Mouse (Mus musculus) limb, embryonic 13.5 days (tissue): Measurements from ENCODE around the gene Tmem209. TPM values are rescaled to one million over a fixed set of nuclear protein-coding genes. Genes with fewer than 3 reads are reported as not detected.

ENCODE experiments used
- ATAC-seq: fragments of 200-750 bp; cut with Nextera tagmentation; 2 replicates; pipeline ENCODE4 v1.8.0; 2017; ENCODE audit warnings: low read depth, moderate number of reproducible peaks, moderate TSS enrichment; ENCODE audit not compliant: low FRiP score
- H3K27ac ChIP-seq: fragments of 300-500 bp; sonication (generic); 2 replicates; pipeline ENCODE4 v1.5.1; 2015; ENCODE audit warnings: inconsistent platforms, mild to moderate bottlenecking, moderate library complexity
- H3K27me3 ChIP-seq: fragments of 300-500 bp; sonication (generic); 2 replicates; pipeline ENCODE4 v1.6.1; 2015; ENCODE audit warnings: mild to moderate bottlenecking, inconsistent platforms
- H3K36me3 ChIP-seq: fragments of 300-500 bp; sonication (generic); 2 replicates; pipeline ENCODE4 v1.6.1; 2015; ENCODE audit warnings: inconsistent platforms, mild to moderate bottlenecking, moderate library complexity
- H3K4me1 ChIP-seq: fragments of 300-500 bp; sonication (generic); 2 replicates; pipeline ENCODE4 v1.6.1; 2015; ENCODE audit warnings: inconsistent platforms
- H3K4me2 ChIP-seq: fragments of 300-500 bp; sonication (generic); replicated peaks from 2 replicates; pipeline ENCODE4 v1.6.1; 2015; ENCODE audit warnings: inconsistent platforms, mild to moderate bottlenecking, moderate library complexity
- H3K4me3 ChIP-seq: fragments of 300-500 bp; sonication (generic); 2 replicates; pipeline ENCODE4 v1.5.1; 2015; ENCODE audit warnings: moderate library complexity, mild to moderate bottlenecking, inconsistent platforms
- H3K9ac ChIP-seq: fragments of 300-500 bp; sonication (generic); 2 replicates; pipeline ENCODE4 v1.6.1; 2015; ENCODE audit warnings: mild to moderate bottlenecking, inconsistent platforms
- H3K9me3 ChIP-seq: fragments of 300-500 bp; sonication (generic); 2 replicates; pipeline ENCODE4 v1.6.1; 2016; ENCODE audit warnings: inconsistent platforms
- WGBS: fragments of 180-500 bp; shearing (Covaris S2); methylation state at CpG from one replicate; pipeline ENCODE4 v1.1.7; 2015; 5-methylcytosine and 5-hydroxymethylcytosine counted together
- polyA plus RNA-seq: library from polyadenylated mRNA; unstranded; fragments of >200 nt; fragmentation: Nextera tagmentation; extraction: Ambion mirVana; gene quantifications from 2 replicates; pipeline ENCODE4 v1.2.1, GENCODE M21; 2015

Gene Tmem209
- polyA plus RNA-seq, 1 experiment from 2014 or later: 34.7 TPM

DNA sequence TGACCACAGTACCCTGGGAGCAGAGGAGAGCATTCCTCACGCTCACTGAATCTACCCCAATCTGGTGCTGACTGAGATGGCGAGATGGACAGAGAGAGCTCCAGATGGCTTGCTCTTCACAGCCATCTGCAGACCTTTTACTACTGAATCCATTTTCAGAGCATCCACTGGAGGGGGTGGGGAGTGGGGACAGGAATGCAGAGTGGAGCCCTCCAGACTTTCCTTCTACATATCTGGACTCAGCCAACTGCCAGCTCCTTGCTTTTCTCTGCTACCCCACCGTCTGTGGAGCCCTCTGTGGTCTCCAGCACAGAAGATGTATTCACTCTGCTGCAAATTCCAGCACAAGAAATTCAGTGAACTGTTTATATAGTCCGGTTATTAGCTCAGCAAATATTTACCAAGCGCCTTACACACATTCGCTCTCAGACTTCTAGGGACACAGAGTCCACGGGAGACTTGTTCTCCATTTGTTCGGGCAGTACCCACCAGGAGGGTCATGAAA, 32.3 kb downstream of the Tmem209 start:
- Histone ChIP-seq H3K27ac (peak overlapping the region; percentile 65), H3K27me3 (no peaks in the 10 kb centered on the region), H3K4me3 (no peak overlapping the region), H3K36me3 (peaks cover 39% of the 10 kb centered on the region), H3K4me1 (peaks cover 12% of the 10 kb centered on the region), H3K9ac (no peak overlapping the region), H3K9me3 (no peaks in the 10 kb centered on the region), H3K4me2 (no peak overlapping the region)
- ATAC-seq: peak; percentile 51; the same call in 1 of the 2 replicates
- WGBS: 80% methylated on average over 8 of the region's 8 CpGs

DNA sequence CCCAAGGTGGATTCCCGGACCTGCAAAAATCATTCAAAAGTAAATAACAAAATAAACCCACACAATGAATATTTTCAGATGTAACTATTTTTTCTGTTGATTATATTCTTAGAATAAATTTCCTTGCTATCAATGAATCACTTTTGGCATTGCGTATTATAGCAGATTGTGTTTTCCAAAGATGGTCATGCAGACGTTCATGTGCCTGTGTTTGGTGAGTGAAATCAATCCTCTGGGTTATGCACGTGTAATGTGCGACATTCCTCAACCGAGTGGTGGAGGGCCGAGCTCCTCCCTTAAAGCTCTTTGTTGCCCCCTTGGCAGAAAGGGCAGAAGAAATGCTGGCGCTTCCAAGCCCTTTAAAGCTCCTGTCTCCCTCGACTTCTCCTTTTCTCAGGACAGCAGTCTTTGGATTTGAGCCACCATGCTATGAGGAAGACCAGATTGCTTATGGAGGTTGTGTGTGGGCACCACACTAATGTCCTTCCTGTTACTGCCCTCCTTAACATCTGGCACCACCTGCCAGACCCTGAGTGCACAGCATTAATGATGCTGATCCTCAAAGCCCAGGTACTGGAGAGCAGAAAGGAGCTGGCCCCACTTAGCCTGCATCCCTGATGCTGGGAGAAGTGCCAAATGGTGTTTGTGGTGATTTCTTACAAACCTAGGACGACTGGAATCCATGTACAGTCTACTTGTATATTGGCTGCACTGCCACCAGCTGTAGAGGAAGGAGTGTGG, 33.4 kb downstream of the Tmem209 start:
- 56% methylated on average over 10 of the region's 10 CpGs for WGBS
- Histone ChIP-seq H3K9ac (no peak overlapping the region), H3K27me3 (no peaks in the 10 kb centered on the region), H3K9me3 (no peaks in the 10 kb centered on the region), H3K4me1 (peaks cover 12% of the 10 kb centered on the region), H3K4me2 (no peak overlapping the region), H3K4me3 (no peak overlapping the region), H3K36me3 (peaks cover 31% of the 10 kb centered on the region), H3K27ac (peak overlapping the region; percentile 49; the same call in 1 of the 2 replicates)
- no peak for ATAC-seq

DNA sequence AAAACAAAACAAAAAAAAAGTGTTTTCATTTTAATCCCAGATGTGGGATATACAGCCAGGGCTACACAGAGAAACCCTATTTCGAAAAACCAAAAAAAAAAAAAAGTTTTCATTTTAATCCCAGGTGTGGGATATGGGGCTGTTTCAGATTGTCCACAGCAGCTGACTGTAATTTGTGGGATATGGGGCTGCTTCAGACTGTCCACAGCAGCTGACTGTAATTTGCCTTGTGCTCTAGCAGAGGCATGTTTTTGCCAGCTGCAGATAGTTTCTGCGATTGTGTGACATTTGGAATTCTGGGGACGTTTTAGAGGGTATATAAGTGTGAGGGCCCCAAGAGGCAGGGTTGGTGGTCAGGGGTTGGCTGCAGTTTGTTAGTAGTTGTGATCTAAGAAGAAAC, 37.9 kb downstream of the Tmem209 start:
- Histone ChIP-seq H3K9ac (no peak overlapping the region), H3K27me3 (no peaks in the 10 kb centered on the region), H3K27ac (peak overlapping the region; percentile 22; the same call in 1 of the 2 replicates), H3K4me3 (no peak overlapping the region), H3K4me1 (peaks cover 20% of the 10 kb centered on the region), H3K36me3 (no peaks in the 10 kb centered on the region), H3K9me3 (no peaks in the 10 kb centered on the region), H3K4me2 (no peak overlapping the region)
- ATAC-seq: 0 out of 2 replicates have a peak, but pooled peaks have one; percentile 42
- WGBS: 37% methylated on average over 3 of the region's 3 CpGs

DNA sequence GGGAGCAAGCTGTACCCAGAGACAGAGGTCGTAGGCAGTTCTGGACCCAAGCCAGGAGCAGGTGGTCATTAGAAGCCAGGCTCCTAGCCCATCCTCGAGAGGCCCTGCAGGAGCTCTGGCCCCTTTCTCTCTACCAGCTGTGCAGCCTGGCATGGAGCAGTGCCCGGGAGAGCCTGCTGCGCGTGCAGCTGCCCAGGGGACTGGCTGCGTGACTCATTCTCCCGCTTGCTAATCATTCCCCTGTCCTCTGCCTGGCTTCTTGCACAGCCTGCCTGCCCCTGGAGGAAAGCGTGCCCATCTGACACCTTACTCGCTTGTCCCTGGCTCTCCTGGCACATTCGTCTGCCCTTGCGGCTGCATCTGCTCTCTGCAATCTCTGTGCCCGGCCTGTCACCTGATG, 40.2 kb downstream of the Tmem209 start:
- ATAC-seq: no peak

DNA sequence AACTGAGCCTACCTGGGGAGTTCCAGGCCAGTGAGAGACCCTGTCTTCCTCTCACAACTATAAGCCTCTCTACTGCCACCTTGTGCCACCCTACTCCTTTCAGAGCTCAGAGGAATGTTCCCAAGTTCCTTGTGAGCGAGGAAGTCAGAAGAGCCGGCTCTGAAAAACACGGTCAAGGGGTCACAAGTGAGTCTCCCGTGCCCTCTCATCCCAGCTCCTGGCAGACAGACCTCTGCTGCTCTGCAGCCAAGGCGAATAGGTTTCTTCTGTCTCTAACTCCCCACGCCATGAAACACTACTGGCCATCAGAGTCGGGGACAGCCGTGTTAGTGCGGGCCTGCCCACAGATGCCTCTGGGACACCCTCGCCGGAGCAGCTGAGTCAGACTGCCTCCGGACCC, 40.9 kb downstream of the Tmem209 start:
- Histone ChIP-seq H3K4me3 (no peak overlapping the region), H3K36me3 (no peaks in the 10 kb centered on the region), H3K27me3 (no peaks in the 10 kb centered on the region), H3K9me3 (no peaks in the 10 kb centered on the region), H3K4me1 (peaks cover 20% of the 10 kb centered on the region; the same call in 1 of the 2 replicates), H3K4me2 (no peak overlapping the region), H3K27ac (peak overlapping the region; percentile 33; the same call in 1 of the 2 replicates), H3K9ac (no peak overlapping the region)
- ATAC-seq: no peak
- WGBS: 53% methylated on average over 12 of the region's 12 CpGs

More for the DNA sequence above, 40.2 kb downstream of the Tmem209 start:
- no peaks in the 10 kb centered on the region for H3K27me3 ChIP-seq
- no peak overlapping the region for H3K4me2 ChIP-seq
- H3K36me3 ChIP-seq: no peaks in the 10 kb centered on the region
- 78% methylated on average over 12 of the region's 12 CpGs for WGBS
- H3K4me3 ChIP-seq: no peak overlapping the region
- no peaks in the 10 kb centered on the region for H3K9me3 ChIP-seq
- no peak overlapping the region for H3K9ac ChIP-seq
- peaks cover 20% of the 10 kb centered on the region; the same call in 1 of the 2 replicates for H3K4me1 ChIP-seq
- H3K27ac ChIP-seq: peak overlapping the region; percentile 33; the same call in 1 of the 2 replicates

DNA sequence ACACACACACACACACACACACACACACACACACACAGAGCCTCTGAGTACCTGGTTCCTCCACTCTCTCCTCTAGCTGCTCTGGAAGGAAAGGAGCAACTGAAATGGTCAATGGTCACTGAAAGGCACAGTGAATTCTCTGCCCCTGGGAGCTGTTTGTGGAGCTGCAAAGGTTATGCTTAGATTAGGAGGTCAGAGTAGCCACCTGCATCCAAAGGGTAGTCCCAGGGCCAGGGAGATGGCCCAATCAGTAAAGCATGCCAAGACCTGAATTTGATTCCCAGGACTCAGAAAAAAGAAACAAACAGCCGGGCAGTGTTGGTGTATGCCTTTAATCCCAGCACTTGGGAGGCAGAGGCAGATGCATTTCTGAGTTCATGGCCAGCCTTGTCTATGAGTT, 41.5 kb downstream of the Tmem209 start:
- no peaks in the 10 kb centered on the region for H3K9me3 ChIP-seq
- no peaks in the 10 kb centered on the region for H3K36me3 ChIP-seq
- ATAC-seq: no peak
- peaks cover 24% of the 10 kb centered on the region for H3K4me1 ChIP-seq
- H3K27ac ChIP-seq: no peak overlapping the region
- WGBS: 52% methylated on average over 1 of the region's 1 CpGs
- H3K4me3 ChIP-seq: no peak overlapping the region
- no peak overlapping the region for H3K4me2 ChIP-seq
- no peaks in the 10 kb centered on the region for H3K27me3 ChIP-seq
- no peak overlapping the region for H3K9ac ChIP-seq

DNA sequence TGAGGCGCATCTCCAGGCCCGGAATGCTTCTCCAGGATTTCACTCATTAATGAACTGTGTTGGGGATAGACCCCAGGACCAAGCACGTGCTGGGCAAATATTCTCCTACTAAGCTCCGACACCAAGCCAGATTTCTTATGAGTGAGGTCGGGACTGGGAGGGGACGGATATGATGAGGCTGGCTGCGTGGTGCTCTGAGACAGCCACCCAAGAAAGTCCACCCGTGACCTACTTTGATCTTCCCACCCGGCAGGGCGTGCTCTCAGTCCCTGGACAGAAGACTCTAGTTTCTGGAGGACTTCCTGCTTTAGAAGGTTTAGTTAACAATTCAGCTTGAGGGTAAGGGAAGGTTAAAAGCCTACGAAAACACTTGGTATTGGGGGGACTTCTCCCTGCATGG, 44.0 kb downstream of the Tmem209 start:
- no peaks in the 10 kb centered on the region for H3K27me3 ChIP-seq
- WGBS: 84% methylated on average over 11 of the region's 11 CpGs
- peaks cover 47% of the 10 kb centered on the region for H3K4me1 ChIP-seq
- H3K4me3 ChIP-seq: no peak overlapping the region
- no peaks in the 10 kb centered on the region for H3K36me3 ChIP-seq
- ATAC-seq: no peak
- no peak overlapping the region for H3K27ac ChIP-seq
- no peak overlapping the region for H3K9ac ChIP-seq
- no peak overlapping the region for H3K4me2 ChIP-seq
- H3K9me3 ChIP-seq: no peaks in the 10 kb centered on the region

DNA sequence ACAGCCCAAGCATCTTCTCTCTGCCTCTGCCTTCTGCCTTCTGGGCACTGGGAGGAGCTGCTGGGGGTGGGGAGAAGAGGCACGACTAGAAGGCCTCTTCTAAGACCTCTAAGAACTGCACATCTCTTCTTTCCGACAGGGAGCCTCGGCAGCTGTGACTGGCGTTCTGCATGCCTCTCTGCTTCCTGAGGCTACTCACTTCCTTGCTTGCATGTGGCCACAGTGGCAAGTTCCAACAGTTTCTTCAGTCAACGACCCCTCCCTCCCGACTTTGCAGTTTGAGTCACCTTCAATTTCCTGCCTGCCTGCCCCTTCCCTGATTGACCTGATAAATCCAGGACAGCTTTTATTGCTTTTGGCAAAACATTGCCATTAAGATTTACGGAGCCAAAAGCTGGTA, 46.8 kb downstream of the Tmem209 start:
- WGBS: 8% methylated on average over 7 of the region's 7 CpGs
- Histone ChIP-seq H3K4me3 (no peak overlapping the region), H3K27ac (peak overlapping the region; percentile 58; the same call in 1 of the 2 replicates), H3K4me2 (no peak overlapping the region), H3K4me1 (peaks cover 50% of the 10 kb centered on the region), H3K9me3 (no peaks in the 10 kb centered on the region), H3K9ac (peak overlapping the region; percentile 48; the same call in 1 of the 2 replicates), H3K36me3 (no peaks in the 10 kb centered on the region), H3K27me3 (no peaks in the 10 kb centered on the region)
- no peak for ATAC-seq

DNA sequence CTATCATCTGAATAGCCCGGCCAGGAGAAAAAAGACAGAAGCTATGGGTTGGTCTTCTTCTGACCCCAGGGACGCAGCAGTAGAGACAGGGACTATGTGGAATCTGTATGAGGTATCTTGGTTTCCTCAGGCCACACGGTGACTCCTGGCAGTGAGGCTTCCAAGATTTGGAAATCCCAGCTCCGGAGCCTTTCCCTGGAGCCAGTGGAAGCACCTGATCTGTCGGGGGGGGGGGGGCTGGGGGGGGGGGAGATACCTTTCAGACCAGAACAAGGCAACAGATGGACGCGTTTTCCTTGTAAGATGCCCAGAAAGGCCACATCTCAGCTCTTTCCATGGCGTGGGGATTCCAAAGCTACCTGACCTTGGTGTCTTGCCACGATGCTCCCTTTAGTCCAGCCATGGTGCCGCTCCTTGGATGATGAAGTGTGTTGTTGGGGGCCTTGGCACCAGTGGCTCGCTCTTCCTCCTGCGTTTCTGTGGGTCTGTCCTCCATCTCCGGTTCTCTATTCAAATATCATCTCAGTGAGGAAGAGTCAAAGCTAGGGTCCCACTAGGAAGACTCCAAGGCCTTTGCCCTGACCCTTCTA, 47.7 kb downstream of the Tmem209 start:
- H3K27ac ChIP-seq: peak overlapping the region; percentile 98
- 88% methylated on average over 13 of the region's 13 CpGs for WGBS
- H3K27me3 ChIP-seq: no peaks in the 10 kb centered on the region
- H3K4me3 ChIP-seq: no peak overlapping the region
- H3K4me1 ChIP-seq: peaks cover 50% of the 10 kb centered on the region
- H3K36me3 ChIP-seq: no peaks in the 10 kb centered on the region
- H3K4me2 ChIP-seq: no peak overlapping the region
- H3K9me3 ChIP-seq: no peaks in the 10 kb centered on the region
- no peak for ATAC-seq
- H3K9ac ChIP-seq: peak overlapping the region; percentile 76; the same call in 1 of the 2 replicates

DNA sequence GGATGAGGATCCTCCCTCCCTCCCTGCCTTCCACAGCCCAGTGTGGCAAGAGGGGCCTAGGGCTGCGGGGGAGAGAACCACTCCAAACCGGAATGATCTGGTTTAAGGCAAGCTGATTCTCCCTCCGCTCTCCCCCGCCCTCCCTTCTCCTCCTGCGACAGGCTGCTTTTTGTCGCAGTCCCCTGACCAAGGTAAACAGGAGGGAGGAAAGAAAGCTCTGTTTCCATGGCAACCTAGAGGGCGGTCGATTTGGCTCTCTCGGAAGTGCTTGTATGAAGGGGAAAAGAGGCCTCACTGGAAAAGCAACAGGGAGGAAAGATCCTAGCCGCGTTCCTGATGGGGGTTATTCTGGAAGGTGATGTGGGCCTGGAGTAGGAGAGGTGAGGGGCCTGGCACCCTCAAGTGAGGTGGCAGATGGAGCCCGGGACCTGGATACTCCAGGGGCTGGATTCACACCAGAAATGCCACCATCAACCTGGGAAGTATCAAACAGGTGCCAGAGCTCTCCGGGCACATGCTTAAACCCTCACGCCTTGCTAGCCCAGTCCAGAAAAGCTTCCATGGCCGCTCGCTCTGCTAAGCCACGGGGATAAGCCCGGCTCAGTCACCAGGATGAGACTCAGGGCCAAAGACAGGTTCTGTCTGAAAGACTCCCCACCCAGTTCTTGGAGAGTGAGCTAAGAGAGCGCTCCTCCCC, 48.7 kb downstream of the Tmem209 start:
- H3K36me3 ChIP-seq: peaks cover 3% of the 10 kb centered on the region
- peak; percentile 90 for ATAC-seq
- WGBS: 23% methylated on average over 15 of the region's 19 CpGs
- peak overlapping the region; percentile 76 for H3K9ac ChIP-seq
- peak overlapping the region; percentile 67 for H3K4me2 ChIP-seq
- no peaks in the 10 kb centered on the region for H3K9me3 ChIP-seq
- peak overlapping the region; percentile 4; the same call in 1 of the 2 replicates for H3K4me3 ChIP-seq
- H3K27me3 ChIP-seq: no peaks in the 10 kb centered on the region
- peaks cover 43% of the 10 kb centered on the region for H3K4me1 ChIP-seq
- peak overlapping the region; percentile 98 for H3K27ac ChIP-seq

DNA sequence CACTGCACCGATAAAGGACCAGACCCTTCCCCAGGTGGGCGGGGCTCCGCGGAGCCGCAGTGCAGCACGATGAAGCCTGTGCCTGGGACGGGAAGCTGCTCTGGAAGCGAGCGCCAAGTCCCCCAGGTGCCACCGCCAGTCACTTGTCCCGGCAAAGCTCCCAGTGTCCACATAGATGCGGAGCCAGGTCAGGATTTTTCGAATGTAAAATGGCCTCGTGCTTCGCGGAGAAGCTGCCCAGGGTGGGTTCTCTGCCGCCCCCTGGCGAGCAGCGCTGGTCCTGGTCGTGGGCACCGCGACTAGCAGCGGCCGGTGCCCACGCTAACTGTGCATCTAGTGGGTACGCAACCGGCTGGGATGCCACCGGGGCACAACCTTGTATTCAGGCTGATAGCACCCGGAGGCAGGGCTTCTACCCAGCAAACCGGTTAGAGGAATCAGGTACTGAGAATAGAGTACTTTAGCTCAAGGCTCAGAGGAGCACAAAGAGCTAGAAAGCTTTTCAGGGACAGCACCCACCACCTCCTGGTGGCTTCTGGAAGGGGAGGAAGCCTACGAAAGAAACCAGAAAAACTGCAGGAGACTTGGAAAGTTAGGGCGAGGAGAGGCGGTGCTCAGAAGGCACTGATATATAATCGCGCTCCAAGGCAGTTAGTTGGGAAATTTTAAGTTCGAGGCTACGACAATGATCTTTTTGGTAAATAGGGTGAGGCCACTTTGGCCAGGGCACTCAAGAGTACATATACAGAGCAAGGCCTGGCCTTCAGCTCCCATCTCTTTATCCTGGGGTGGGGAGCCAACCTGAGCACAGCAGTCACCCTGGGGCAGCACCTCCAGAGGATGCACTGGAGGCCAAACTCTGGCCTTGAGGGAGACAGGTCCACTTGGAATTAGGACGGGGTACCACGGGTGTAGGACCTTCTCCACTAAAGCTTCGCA, 49.5 kb downstream of the Tmem209 start:
- peaks cover 10% of the 10 kb centered on the region for H3K36me3 ChIP-seq
- peak; percentile 26 for ATAC-seq
- no peaks in the 10 kb centered on the region for H3K27me3 ChIP-seq
- H3K4me2 ChIP-seq: peak overlapping the region; percentile 67
- peaks cover 43% of the 10 kb centered on the region for H3K4me1 ChIP-seq
- 7% methylated on average over 40 of the region's 40 CpGs for WGBS
- peak overlapping the region; percentile 76 for H3K9ac ChIP-seq
- peak overlapping the region; percentile 48 for H3K4me3 ChIP-seq
- H3K27ac ChIP-seq: peak overlapping the region; percentile 98
- H3K9me3 ChIP-seq: no peaks in the 10 kb centered on the region
